Mouse (Mus musculus) right cerebral cortex, postnatal 10 days (tissue): ENCODE measurements around the gene Ntrk2.

ENCODE experiments used
- DNase-seq, 2 experiments: peaks; one replicate each; pipeline ENCODE4 v3.0.0; 2021; ENCODE audit warnings: low spot score in 2 of 2

Gene Ntrk2

DNA sequence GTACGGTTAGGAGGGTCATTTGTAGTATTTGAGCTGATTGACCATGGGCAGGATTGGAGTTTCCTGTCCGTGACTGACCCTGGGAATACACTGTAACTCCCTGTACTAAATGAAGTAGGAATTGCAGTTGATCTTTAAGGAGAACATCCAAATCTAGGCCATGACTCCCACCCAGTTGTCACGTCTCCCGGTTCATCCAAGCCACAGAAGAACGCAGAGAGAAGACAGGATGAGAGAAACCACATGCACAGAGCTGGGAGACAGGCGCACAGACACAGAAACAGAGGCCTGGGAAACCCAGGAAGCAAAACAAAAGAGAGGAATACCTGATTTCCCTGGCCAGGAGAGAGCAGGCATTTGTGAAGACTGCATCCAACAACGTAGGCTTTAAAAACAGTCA lies 117.1 kb downstream of the Ntrk2 start:
- DNase-seq: no peak

DNA sequence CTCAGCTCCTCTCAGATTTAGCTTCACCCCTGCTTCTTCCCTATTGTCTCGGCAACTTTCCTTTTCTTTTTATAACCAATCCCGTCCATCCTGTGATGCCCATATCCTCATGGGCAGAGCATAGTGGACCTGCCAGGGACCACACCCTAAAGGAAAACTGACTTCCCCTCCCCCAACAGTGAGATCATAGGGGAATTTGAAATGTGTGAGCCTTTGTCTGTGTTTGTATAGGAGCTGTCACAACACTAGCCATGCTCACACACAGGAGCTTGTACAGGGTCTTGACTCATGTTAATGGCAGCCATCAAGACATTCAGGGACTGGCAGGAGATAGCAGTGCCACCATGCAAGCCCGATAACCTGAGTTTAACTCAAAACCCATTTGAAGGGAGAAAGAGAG lies 118.1 kb downstream of the Ntrk2 start:
- no peak for DNase-seq

DNA sequence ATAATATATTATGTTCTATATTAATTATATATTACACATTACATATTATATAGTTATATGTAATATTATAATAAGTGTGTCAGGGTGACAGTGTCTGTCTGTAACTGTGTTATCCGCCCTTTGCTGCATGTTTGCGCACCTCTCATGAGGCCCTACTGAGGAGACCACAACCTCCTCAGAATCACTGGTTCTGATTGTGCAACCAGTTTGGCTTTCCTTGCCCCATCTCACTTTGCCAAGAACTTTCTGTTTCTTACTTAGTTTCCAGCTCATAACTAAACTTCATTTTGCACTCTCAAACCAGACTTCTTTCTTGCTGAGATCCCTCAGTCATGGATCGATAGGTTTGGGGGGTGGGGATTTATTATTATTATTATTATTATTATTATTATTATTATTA lies 120.8 kb downstream of the Ntrk2 start:
- DNase-seq: no peak

DNA sequence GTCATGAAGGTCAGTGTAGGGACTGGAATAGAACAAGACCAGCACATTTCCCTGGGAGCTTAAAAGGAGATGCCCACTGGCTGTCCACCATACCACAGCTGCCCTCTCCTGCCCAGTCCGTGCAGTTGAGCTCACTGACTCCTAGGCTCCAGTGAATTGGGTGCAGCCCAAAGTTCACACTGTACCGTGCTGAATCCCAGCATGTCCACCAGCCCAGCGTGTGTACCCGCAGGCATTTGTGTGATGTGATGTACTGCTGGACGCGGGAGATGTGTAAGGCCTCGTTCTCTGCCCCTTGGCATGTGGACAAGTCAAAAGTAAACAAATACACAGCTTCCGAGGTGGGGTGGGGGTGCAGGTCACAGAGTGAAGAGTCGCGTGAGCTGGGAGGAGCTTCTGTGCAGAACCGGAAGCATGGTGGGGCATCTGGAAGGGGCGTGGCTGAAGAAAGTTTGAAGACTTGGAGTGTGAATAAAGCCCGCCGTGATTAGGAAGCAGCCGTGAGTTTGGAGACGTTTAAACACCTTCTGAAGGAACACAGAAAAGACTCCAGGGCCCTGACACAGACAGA lies 121.4 kb downstream of the Ntrk2 start:
- DNase-seq: no peak

DNA sequence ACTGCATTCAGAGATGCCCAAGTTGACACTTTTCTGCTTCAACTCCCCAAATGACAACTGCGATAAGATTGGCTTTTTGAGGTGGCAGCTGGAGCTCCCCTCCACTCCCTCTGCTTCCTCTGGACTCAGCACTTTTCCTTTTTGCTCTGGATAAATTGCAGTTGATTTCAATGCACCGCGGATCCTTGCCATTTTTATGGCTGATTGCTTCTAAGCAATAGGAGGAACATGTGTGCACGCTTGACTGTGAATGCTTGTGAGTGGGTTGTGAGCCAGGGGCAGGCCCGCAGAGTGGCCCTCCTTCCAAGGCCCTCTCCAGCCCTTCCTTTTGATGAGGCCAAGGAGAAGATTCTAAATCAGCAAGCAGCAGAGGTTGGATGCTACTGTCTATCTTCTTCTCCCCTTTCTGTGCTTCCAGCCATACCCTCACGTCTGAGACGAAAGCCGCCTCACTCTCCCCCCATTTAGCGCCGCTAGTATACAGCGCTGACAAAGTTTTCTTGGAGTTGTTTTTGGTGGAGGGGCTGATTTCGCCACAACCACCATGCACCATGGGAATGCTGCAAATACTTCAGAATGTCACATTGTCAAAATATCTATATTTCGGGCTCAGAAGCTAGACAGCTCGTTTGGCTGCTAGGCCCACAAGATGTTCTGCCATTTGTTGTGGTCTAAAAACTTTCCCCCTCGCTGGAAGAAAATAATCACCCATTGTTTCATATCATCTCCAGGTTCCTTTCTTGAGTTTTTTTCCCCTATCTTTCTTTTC lies 122.5 kb downstream of the Ntrk2 start:
- DNase-seq: peak in 1 of 2 experiments; percentile 47

DNA sequence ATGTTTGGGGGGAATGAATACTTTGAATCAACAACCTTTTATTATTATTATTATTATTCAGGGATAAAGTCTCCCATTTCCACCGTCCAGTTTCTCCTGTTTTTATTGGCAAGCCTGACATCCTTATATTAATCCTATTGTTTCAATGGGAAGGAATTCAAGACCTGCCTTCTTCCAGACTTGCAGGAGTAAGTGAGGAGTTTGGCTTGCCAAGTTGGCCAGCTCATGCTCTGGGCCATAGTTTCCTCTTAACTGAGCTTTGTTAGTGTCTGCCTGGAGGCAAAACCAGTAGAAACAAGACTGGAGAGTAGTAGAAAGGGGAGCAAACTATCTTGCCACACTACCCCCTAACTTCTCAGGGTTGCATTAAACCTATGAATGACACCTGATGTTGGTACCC lies 123.8 kb downstream of the Ntrk2 start:
- no peak for DNase-seq

DNA sequence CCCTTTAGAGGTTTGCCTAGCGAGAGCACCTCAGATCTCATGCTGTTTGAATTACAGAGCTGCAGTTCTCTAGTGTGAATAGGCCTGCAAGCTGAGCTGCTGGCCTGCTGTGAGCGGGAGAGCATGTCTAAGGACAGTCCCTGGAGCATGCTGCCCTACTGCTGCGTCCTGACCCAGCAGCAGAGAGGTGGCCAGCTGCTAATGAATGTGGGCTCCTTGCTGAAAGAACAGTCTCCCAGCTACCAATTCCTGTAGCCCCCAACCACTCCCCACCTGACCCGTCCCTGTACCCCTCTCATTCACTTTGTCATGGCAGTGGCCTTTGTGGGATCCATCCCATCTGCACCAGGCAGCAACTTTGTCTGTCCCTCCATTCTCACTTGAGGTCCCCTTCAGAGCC lies 126.8 kb downstream of the Ntrk2 start:
- no peak for DNase-seq

DNA sequence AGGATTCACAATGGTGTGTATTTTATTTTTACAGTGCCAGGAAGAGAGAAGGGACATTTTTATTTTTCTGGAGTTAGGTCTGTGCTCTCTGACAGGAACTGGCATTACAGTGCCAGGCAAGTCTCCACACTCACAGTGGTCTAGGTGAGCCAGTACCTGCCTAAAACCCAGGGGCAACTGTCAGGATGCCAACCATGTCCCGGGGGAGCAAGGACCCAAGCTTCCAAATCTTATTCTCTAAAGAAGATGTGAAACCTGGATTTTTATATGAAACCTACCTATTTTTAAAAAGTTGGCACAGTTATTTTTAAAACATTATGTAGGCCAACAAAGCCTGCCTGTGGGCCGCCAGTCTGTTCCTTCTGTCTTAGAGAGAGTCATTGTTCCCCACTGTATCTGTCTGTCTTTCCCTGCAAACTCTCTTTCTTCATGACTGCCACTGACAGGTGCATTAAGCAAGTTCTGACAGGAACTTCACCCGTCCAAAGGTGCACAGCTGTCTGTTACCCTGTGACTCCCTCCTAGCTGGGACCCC lies 128.3 kb downstream of the Ntrk2 start:
- no peak for DNase-seq

DNA sequence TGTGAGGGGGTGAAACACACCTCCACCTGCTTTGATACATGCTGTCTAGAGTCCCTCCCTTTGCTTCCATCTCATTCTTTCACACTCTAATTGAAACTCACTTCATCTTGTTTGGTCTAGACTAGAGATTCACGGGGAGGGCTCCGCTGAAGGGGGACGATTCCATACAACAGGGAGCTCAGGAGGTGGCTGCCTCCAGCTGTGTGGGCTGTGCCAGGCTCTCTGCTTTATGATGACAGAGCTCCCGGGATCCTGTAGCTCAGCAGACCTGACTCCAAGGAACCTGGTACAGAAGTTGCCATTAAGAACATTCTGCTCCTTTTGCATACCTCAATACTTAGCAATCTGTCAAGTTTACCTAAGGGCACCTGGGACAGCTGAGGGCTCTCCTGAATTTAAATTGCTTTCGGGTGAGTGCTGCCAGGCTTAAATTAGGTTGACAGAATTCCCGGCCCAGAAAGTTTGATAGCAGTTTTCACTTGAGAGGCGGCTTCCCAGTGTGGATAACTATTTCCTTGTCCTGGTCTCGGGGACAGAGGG lies 129.7 kb downstream of the Ntrk2 start:
- DNase-seq: no peak

DNA sequence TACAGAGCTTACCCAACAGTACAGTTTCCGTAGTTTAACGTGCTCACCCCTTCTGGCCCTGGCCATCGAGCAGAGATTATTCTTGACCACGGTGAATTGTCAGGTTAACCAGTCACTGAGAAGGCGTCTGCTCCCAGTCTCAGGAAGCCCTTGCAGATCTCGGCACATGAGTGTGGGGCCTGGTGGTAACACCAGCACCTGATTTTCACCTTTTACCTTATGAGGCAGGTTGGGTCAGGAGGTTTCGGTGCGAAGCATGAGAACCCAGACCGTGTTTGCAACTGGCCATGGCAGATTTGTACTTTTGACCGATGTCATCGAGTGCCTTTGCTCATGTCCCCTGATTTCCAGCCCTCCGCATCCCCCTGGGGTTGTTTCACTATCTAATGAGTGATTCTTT lies 131.5 kb downstream of the Ntrk2 start:
- DNase-seq: no peak

DNA sequence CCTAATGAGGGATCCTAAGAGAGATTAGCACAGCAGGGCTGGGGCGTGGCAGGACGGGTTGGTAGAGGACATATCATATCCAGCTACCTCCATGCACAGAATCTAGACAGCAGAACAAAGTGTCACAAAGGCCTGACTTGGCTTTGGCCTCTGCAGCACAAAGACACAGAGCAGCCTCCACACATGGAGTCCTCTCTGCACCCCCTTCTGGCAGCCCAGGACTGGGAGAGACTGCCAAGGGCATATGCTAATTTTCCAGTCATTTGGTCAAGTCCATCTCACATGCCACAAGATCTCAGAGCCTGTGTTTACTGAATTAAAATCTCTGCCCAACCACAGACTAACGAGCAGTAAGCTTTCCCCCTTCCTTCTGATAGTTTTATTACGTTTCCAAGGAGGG lies 132.1 kb downstream of the Ntrk2 start:
- peak in 1 of 2 experiments; percentile 57 for DNase-seq

DNA sequence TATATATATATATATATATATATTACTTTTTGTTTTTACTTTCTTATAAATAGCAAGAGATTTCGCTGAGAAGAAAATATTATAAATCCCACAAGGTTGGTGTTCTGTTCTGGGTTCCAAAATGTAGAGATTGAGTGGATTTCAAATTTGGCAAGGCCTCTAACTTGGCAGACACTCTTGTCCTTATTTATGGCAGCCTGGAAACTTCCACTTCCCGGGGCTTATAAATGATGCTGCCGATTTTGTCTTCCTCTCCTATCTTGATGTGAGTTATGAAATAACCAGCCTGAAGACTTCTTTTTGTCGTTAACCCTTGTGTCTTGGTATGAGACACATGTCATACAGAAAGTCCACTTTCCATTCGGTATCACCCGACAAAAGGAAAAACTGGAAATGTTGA lies 133.8 kb downstream of the Ntrk2 start:
- DNase-seq: no peak

DNA sequence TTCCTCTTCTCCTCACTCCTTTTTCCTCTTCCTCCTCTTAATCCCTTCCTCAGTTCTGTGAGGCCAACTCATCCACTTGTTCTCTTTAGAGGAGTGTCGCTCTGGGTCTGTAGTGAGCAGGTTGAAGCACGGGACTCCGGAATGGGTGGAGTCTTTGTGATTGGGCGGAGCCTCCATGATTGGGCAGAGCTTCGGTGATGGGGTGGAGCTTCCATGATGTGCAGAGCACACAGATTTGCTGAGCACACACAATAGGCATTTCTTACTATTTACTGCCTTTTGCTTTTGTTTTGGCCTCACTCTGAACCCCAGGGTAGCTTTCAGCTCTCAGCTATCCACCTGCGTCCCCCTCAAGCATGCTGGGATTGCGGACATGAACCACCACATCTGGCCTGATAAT lies 134.4 kb downstream of the Ntrk2 start:
- DNase-seq: no peak

DNA sequence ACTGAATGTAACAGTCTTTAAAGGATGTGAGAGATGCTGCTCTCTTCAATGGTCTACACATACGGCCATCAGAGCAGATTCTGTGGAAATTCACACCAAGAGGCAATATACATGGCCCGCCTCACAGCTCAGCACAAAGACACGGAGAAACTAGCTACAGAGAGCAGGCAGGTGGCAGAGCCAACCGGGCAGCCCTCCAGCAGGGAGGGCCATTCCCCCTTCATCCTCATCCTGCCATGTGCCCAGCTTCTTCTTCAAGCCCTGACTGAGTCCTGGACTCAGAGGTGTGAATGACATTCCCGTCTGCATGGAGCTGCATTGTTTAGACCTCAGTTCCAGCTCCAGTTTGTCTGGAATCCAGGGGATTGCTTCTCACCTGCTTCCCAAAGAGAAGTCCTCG lies 139.4 kb downstream of the Ntrk2 start:
- DNase-seq: no peak

DNA sequence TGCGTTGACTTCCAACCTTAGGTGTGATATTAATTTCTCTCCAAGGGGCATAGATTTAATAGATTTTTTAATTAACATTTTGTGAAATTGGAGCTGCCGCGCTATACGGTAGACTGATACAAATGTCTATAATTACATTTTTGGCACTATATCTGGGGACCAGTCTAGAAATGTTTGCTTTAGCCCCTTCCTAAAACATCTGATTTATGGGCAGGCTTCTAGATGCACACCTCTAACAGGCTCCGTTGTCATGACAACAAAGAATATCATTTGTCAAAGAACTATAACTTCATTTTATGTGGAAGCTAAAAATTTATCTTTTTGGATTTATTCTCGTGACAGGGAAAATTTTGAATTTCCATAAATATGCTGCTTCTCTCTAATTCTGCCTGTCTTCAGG lies 140.2 kb downstream of the Ntrk2 start:
- no peak for DNase-seq

DNA sequence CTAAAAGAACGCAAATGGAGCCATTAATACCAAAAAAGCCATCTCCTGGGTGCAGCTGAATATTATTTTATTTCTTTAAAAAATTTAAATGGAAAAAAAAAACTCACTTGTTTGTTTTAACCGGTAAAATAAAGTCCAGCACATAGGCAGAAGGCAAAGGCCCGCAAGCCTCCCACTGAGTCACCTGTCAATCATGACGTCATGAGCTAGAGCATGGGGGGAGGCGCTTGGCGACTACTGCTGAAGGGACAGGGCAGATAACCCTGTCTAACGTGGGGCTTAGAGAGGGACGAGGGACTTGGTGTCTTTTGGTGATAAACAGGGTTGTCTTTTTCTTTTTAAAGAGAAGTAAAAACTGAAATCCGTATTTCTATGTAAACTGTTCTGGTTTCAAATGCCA lies 140.7 kb downstream of the Ntrk2 start:
- no peak for DNase-seq

DNA sequence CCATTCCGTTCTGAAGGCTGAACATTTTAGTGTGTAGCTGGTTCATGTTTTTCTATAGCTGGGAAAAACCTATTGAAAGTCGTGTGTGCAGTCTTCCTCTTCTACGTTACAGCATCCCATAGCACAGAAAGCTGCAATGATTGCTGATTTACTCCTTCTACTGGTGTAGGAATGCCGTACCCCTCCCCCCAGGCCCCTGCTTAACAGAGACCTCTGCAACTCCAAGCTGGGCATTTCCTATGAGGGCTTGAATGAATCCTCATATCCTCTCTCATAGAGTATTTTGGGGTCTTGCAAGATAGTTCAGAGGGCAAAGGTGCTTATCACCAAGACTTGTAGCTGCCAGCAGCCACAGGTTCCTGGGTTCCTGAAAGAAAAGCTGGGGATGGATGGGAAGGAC lies 148.0 kb downstream of the Ntrk2 start:
- no peak for DNase-seq

DNA sequence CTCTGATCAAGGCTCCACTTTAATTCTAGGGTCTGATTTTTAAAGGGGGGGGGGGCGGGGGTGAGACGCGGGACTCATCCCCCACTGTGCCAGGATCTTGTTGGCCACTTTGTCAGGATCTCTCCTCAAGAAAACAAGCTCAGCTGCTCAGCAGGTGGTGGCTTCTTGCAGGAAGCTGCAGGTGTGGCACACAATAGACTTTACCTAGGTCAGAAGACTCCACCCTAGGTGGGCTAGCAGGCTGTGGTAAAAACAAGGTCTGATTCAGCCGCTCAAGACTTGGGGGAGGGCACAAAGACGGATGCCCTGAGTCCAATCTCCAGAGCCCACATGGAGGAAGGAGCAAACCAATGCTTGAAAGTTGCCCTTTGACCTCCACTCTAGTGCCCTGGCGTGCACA lies 148.4 kb downstream of the Ntrk2 start:
- no peak for DNase-seq

DNA sequence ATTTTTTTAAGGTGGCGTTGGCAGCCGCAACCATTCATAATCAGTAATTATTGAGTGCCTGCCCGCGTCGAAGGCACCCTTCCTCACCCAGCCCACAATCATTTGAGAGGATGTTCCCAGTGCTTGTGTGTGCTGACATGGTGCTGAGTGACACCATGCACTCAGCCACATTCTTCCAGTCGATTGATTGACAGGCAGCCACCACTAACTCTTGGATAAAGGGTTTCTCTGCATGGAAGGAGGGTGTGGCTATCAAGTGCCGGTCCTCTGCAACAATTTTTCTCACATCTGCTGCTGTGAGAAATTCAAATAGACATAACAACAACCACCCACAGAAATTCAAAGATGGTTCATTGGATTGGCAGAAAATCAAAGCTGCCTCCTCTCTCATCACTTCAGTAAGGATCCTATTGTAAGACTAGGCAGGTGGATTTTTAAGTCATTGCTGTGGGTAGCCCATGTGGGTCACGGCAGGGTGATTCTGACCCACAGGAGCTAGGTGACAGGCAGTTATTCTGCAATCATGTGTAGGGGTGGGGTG lies 148.9 kb downstream of the Ntrk2 start:
- no peak for DNase-seq

DNA sequence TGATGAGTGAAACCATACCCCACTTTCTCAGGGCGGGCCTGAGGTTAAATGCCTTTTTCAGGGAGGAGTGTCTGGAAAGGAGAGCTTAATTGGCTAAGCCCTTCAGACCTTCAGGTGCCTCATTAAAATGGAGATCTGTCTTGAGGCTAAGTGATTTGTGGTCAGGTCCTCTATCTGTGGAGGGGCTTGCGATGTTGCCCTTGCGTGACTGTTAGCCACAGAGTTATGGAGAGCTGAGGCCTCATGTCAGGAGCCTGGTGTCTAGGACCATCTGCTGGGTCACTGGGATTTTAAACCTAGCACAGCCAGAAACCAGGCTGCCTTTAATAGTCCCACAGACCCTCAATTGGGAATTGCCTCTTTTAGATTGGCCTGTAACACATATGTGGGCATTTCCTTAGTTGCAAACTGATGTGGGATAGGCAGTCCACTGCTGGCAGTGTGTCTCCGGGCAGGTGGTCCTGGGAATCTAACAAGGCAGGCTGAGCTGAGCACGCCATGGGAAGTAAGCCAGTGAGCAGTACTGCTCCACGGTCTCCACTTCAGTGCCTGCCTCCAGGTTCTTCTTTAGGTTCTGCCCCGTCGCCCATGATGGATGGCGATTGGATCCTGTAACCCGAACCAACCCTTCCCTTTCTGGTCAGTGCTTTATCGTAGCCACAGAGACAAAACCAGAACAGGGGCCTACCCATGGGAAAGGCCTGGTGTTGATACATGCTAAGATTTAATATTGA lies 152.0 kb downstream of the Ntrk2 start:
- DNase-seq: no peak

DNA sequence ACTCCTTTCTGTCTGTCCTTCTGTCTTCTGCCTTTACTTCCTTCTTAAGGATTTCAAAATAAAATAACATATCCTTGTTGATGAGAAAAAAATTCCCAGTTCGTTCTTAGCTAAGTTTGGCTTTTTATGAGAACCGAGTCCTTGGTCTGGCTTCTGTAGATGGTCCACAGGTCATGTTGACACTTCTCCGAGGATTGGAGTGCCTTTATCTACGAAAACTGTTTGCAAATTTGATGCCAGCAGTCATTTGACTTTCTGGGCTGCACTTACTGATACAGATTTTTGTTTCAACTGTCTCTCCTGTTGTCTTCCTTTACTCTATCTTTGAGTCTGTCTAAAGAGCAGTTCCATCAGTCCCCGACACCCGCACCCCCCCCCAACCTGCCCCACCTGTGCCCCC lies 154.0 kb downstream of the Ntrk2 start:
- DNase-seq: no peak

DNA sequence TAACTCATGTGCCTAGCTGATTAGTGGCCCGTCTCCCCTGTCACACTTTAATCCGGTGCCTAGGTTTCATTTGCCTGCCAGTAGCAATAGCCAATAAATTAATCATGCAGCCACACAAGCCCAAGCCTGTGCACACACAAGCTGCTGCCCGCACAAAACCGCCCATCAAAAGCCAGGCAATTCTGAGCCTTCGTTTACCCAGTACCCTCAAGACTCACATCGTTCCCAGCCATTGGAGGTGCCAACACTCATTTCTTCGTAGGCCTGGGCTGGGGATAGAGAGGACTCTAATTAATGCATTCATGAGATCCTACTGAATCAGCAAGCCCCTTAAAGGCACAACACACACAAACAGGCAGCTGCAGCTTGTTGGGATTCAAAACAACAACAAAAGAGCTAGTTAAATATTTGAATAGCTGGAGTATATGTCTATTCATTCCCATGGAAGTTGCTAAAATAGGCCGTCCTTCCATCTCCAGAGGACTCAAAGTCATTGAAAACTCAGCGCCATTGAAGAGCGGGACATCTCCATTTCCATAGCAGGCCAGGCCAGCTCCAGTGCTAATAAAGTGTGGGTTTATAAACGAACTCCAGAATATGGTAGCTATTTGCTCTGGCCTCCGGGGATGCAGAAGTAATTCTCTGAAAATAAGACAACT lies 158.5 kb downstream of the Ntrk2 start:
- DNase-seq: peak; percentile 69 to 70
